Mouse (Mus musculus): ENCODE results near the gene Ggta1.
"Not testable (repeated sequence)": the region's sequence is repeated elsewhere in the genome, so short reads cannot be mapped to it uniquely, and the experiment has no call there.

DNA sequence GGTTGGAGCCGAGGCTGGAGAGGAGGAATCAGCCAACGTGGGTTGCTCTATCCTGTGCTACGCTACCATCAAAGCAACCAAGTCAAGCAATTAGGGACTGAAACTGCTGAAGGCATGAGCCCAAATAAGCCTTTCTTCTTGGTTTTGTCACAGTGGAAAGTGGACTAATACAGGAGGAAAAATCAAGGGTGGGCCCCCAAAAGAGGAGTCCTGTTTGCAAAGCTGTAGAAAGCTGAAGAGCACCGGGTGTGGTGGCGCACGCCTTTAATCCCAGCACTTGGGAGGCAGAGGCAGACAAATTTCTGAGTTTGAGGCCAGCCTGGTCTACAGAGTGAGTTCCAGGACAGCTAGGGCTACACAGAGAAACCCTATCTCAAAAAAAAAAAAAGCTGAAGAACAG is 10.3 kb downstream of the Ggta1 start:
- TF ChIP-seq POLR2A (IDR thresholded peaks at IDR 0.05; ENCODE audit: borderline replicate concordance, control insufficient read depth, low read depth, low read length); CTCF (IDR thresholded peaks at IDR 0.05; ENCODE audit: control insufficient read depth, insufficient read depth, low read length): not testable (repeated sequence)
